Mouse (Mus musculus) bone marrow macrophage, adult 2 months (primary cell): ENCODE measurements around the gene Cbr3.

ENCODE experiments used
- CTCF ChIP-seq: IDR thresholded peaks from 2 replicates; pipeline ENCODE4 v1.5.1; 2012; ENCODE audit warnings: low read depth, mild to moderate bottlenecking, low read length, moderate library complexity
- POLR2A ChIP-seq: IDR thresholded peaks from 2 replicates; pipeline ENCODE4 v1.6.1; 2012; ENCODE audit warnings: mild to moderate bottlenecking, low read depth, low read length, borderline replicate concordance

GRCm38 (mm10) chr16:93667976-93668375 is 15.0 kb upstream of the Cbr3 start:
- no peak for TF ChIP-seq CTCF
- TF ChIP-seq POLR2A, result no peak
